Mouse (Mus musculus): ENCODE measurements around the gene Fstl4. TPM values are rescaled to one million over a fixed set of nuclear protein-coding genes. Genes with fewer than 3 reads are reported as not detected.
A peak's percentile ranks its signal among the peaks of the same experiment; 100 is the strongest.

The Fstl4 gene
- polyA plus RNA-seq, 1 experiment from 2014 or later = 8.5 TPM

DNA sequence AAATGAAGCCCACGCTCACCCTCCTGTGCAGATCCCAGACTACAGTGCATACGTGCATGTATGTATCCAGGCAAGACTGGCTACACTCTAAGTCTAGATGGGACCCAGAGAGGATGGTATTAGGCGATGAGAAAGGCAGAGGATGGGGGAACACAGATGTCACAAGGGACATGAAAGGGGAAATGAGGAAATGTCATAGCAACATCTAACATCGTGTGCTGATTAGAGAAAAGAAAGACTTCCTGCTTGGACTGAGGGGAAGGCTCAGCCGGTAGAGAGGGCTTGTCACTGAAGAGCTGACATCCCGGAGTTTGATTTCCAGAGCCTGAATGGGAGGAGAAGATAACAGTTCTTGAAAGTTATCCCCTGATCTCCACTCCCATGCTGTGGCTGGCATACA, 150.0 kb downstream of the Fstl4 start:
- ATAC-seq (ENCODE audit: insufficient read depth) (no peak), DNase-seq (no peak)
- Histone ChIP-seq H3K4me3 (ENCODE audit: low read depth, low read length) (no peak overlapping the region), H3K9ac (no peak overlapping the region), H3K36me3 (ENCODE audit: insufficient read depth) (no peaks in the 10 kb centered on the region), H3K9me3 (ENCODE audit: low read depth, low read length) (no peaks in the 10 kb centered on the region), H3K27ac (ENCODE audit: low read depth) (no peak overlapping the region), H3K27me3 (ENCODE audit: insufficient read depth, low read length) (no peaks in the 10 kb centered on the region), H3K4me2 (no peak overlapping the region), H3K4me1 (ENCODE audit: insufficient read depth) (no peaks in the 10 kb centered on the region)
- WGBS = 50% methylated on average over 6 of the region's 6 CpGs
- TF ChIP-seq CTCF (IDR thresholded peaks at IDR 0.05; ENCODE audit: low read depth) = no peak

DNA sequence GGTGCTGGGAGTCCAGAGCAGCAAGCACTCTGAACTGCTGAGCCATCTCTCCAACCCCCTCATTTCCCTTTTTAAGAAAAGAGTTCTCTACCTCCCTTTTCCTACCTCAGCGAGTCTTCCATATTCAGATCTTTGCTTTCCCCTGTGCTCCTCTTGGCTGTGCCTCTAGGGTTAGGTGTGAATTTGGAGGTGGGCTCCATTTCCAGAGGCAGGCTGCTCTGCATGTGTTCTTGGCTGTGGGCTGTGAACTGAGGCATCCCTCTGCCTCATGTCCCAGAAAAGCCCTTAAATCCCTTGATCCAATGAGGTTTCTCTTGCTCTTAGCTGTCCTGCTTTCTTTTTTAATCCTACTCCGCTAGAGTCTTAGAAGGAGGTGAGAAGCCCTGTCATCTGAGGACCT, 151.2 kb downstream of the Fstl4 start:
- TF ChIP-seq CTCF (IDR thresholded peaks at IDR 0.05; ENCODE audit: low read depth) = no peak
- H3K9ac ChIP-seq = no peak overlapping the region
- ATAC-seq (ENCODE audit: insufficient read depth) = no peak
- DNase-seq = no peak
- no peaks in the 10 kb centered on the region for H3K9me3 ChIP-seq (ENCODE audit: low read depth, low read length)
- H3K36me3 ChIP-seq (ENCODE audit: insufficient read depth) = no peaks in the 10 kb centered on the region
- no peaks in the 10 kb centered on the region for H3K4me1 ChIP-seq (ENCODE audit: insufficient read depth)
- no peak overlapping the region for H3K4me3 ChIP-seq (ENCODE audit: low read depth, low read length)
- no peak overlapping the region for H3K4me2 ChIP-seq
- no peaks in the 10 kb centered on the region for H3K27me3 ChIP-seq (ENCODE audit: insufficient read depth, low read length)
- no peak overlapping the region for H3K27ac ChIP-seq (ENCODE audit: low read depth)
- 77% methylated on average over 2 of the region's 2 CpGs for WGBS

DNA sequence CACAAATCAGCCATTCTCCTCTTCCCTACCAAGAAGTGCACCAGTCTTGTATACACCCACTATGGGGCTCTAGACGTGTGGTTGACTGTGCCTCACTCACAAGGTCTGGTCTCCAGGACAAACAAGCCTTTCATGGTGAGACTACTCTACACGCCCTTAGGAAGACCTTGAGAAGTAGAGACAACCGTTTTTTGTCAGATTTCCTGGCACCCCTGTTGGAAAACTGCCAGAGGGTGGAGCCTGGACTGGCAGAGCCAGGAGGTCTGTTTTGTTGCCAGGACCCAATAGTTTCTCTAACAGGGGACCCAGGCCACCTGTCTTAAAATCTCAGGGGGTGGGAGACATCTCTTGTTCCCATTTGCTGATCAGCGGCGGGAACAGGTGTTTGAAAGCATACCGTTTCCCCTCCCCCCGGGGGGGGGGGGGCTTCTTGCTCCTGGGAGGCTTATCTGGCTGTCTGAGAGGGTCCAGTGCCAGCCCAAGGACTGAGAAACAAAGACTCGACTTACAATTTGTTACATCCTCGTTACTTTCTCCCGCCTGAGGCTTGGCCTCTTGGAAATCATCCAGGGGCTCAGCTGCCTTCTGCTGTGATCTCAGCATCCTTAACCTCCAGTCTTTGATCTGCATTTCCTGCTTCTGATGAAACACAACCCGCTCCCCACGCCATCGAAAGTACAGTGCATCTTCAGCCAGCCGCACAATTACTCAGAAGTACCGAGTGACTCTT, 155.0 kb downstream of the Fstl4 start:
- Histone ChIP-seq H3K4me1 (ENCODE audit: insufficient read depth) (no peaks in the 10 kb centered on the region), H3K4me2 (peak overlapping the region; percentile 22; the same call in 1 of the 2 replicates), H3K9me3 (ENCODE audit: low read depth, low read length) (no peaks in the 10 kb centered on the region), H3K36me3 (ENCODE audit: insufficient read depth) (no peaks in the 10 kb centered on the region), H3K4me3 (ENCODE audit: low read depth, low read length) (no peak overlapping the region), H3K27ac (ENCODE audit: low read depth) (peak overlapping the region; percentile 37; the same call in 1 of the 2 replicates), H3K27me3 (ENCODE audit: insufficient read depth, low read length) (no peaks in the 10 kb centered on the region), H3K9ac (no peak overlapping the region)
- 14% methylated on average over 15 of the region's 15 CpGs for WGBS
- TF ChIP-seq CTCF (IDR thresholded peaks at IDR 0.05; ENCODE audit: low read depth) = no peak
- DNase-seq = peak; percentile 78
- ATAC-seq (ENCODE audit: insufficient read depth) = peak; percentile 24; the same call in 1 of the 2 replicates

DNA sequence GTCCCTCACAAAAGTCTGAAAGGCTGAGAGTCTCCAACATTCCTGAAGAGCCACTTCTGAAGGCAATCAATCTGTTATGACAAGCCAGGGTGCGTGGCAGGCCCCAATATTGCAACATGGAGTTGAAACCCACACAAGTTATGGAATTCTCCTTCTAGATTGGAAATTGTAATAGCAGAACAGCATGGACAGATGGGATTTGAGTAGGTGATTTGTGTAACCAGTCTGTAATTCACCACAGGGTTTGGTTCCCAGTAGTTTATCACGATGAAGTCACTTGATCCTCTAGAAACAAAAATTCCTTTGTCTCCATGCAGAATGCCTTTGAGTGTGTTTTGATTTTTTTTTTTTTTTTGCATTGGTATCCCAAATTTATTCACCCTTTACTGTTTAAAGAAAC, 159.8 kb downstream of the Fstl4 start:
- WGBS = 54% methylated on average over 2 of the region's 2 CpGs

DNA sequence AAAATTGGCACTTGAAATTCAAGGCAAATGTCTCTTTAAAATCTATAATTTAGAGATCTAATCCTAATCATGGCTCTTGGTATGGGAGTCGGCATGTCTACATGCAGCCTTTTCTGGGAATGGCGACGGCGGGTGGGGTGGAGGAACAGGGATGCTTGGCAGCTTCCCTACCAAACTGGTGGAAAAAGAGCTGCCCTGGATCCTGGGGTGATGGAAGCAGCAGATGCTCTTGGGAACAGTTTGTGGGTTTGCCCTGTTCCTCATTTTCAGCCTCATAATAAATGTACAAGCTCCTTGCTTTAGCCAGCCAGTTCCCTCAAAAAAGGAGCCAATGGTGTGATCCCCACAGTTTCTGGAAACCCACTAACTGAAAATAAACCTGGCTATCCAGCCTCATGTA, 163.9 kb downstream of the Fstl4 start:
- H3K9me3 ChIP-seq (ENCODE audit: low read depth, low read length) = no peaks in the 10 kb centered on the region
- DNase-seq (no peak), ATAC-seq (ENCODE audit: insufficient read depth) (no peak)
- no peaks in the 10 kb centered on the region for H3K27me3 ChIP-seq (ENCODE audit: insufficient read depth, low read length)
- H3K27ac ChIP-seq (ENCODE audit: low read depth) = no peak overlapping the region
- H3K4me2 ChIP-seq = no peak overlapping the region
- TF ChIP-seq CTCF (IDR thresholded peaks at IDR 0.05; ENCODE audit: low read depth) = no peak
- 94% methylated on average over 4 of the region's 4 CpGs for WGBS
- H3K36me3 ChIP-seq (ENCODE audit: insufficient read depth) = no peaks in the 10 kb centered on the region
- no peaks in the 10 kb centered on the region for H3K4me1 ChIP-seq (ENCODE audit: insufficient read depth)
- H3K4me3 ChIP-seq (ENCODE audit: low read depth, low read length) = no peak overlapping the region
- no peak overlapping the region for H3K9ac ChIP-seq

More for the DNA sequence above, 159.8 kb downstream of the Fstl4 start:
- no peak for DNase-seq
- no peak for ATAC-seq (ENCODE audit: insufficient read depth)
- Histone ChIP-seq H3K4me2 (no peak overlapping the region), H3K27me3 (ENCODE audit: insufficient read depth, low read length) (no peaks in the 10 kb centered on the region), H3K4me3 (ENCODE audit: low read depth, low read length) (no peak overlapping the region), H3K27ac (ENCODE audit: low read depth) (no peak overlapping the region), H3K9ac (no peak overlapping the region), H3K36me3 (ENCODE audit: insufficient read depth) (no peaks in the 10 kb centered on the region), H3K4me1 (ENCODE audit: insufficient read depth) (no peaks in the 10 kb centered on the region), H3K9me3 (ENCODE audit: low read depth, low read length) (no peaks in the 10 kb centered on the region)
- TF ChIP-seq CTCF (IDR thresholded peaks at IDR 0.05; ENCODE audit: low read depth) = no peak

DNA sequence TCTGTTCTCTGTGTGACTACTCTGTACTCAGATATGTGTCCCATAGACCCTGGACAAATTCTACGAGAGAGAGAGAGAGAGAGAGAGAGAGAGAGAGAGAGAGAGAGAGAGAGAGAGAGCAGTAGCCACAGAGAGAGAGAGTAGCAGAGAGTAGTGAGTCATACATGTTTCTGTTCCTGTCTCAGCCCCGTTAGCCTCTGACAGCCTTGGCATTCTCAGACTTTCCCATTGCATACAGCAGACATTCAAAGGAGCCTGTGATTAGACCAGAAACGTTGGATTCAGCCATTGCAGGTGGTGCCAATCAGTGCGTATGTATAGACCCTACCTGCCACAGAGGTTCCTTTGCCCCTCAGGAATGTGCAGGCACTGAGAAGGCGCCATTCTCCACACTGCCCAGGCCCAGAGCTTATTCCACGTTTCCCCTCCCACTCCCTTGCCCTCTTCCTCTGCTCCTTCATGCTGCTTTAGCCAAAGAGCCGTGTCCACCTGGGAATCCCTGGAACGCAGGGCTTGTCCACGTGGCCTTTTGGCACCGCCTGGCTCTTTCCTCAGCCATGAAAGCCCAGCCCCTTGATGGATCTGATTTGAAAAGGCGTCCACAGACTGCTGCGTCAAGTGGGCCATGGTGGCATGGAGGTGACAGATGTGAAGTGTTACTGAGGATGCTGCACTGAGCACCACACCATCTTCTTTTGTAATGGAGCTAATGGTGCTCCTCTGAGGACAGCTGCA, 175.1 kb downstream of the Fstl4 start:
- Histone ChIP-seq H3K9ac (no peak overlapping the region), H3K4me2 (no peak overlapping the region), H3K27me3 (ENCODE audit: insufficient read depth, low read length) (no peaks in the 10 kb centered on the region), H3K9me3 (ENCODE audit: low read depth, low read length) (no peaks in the 10 kb centered on the region), H3K4me3 (ENCODE audit: low read depth, low read length) (no peak overlapping the region), H3K4me1 (ENCODE audit: insufficient read depth) (no peaks in the 10 kb centered on the region), H3K27ac (ENCODE audit: low read depth) (no peak overlapping the region), H3K36me3 (ENCODE audit: insufficient read depth) (no peaks in the 10 kb centered on the region)
- ATAC-seq (ENCODE audit: insufficient read depth) = no peak
- no peak for DNase-seq
- 49% methylated on average over 12 of the region's 12 CpGs for WGBS
- no peak for TF ChIP-seq CTCF (IDR thresholded peaks at IDR 0.05; ENCODE audit: low read depth)

DNA sequence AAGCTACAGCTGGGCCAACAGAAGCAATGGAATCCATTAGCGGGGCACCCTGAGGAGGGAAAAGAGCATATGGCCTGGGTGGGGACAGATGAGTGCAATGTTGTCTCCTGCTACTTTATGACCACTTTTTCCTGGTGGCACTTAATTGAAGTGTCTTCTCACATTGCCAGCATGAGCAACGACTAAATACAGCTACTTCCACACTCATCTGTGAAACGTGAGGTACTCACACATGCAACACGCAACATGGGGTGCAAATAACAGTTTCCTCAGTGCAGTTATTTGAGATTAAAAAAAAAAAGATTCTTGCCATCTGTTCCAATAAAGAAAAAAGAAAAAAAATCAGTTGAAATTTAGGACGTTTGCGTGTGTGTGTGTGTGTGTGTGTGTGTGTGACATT, 178.5 kb downstream of the Fstl4 start:
- Histone ChIP-seq H3K36me3 (ENCODE audit: insufficient read depth) (no peaks in the 10 kb centered on the region), H3K27ac (ENCODE audit: low read depth) (no peak overlapping the region), H3K27me3 (ENCODE audit: insufficient read depth, low read length) (no peaks in the 10 kb centered on the region), H3K4me3 (ENCODE audit: low read depth, low read length) (no peak overlapping the region), H3K4me1 (ENCODE audit: insufficient read depth) (no peaks in the 10 kb centered on the region), H3K9ac (no peak overlapping the region), H3K9me3 (ENCODE audit: low read depth, low read length) (no peaks in the 10 kb centered on the region), H3K4me2 (no peak overlapping the region)
- ATAC-seq (ENCODE audit: insufficient read depth) = no peak
- TF ChIP-seq CTCF (IDR thresholded peaks at IDR 0.05; ENCODE audit: low read depth) = no peak
- DNase-seq = no peak
- WGBS = 79% methylated on average over 6 of the region's 6 CpGs

Data from lung, embryonic 14.5 days (tissue).